Mouse (Mus musculus) heart, postnatal 25 days (tissue): ENCODE data around the gene Gabra4. TPM values are rescaled to one million over a fixed set of nuclear protein-coding genes. Genes with fewer than 3 reads are reported as not detected.

Experiments used
- DNase-seq: peaks from one replicate; pipeline ENCODE4 v3.0.0; 2022; ENCODE audit warnings: low spot score
- intact Hi-C: fragments of 180-260 bp; cut with DNase I; formaldehyde crosslinking; loops from one replicate; pipeline ENCODE4 v1.15.1; 2025
- total RNA-seq, 2 experiments: library from RNA; stranded (reverse); gene quantifications; 2 replicates each; pipeline ENCODE4 v1.2.3; 2021

The Gabra4 gene
- under 1 TPM in 1 of 2 experiments, not detected in 1; 0.11 TPM for total RNA-seq

GRCm38 (mm10) chr5:71658115-71658497 lies at the start of gene Gabra4:
Gene Gabra4, minus strand, starts transcription at chr5:71658308.
- DNase-seq: no peak
- intact Hi-C loops: no loop called here

- intact Hi-C loops: loop anchor here (10.0 kb wide), 1 partner anchor 196 kb away; no protein-coding TSS in a partner anchor
- no peak for DNase-seq
These were observed 43.1 kb upstream of the Gabra4 start for GRCm38 (mm10) chr5:71701273-71701614.

GRCm38 (mm10) chr5:71700468-71701272 lies 42.6 kb upstream of the Gabra4 start:
- intact Hi-C loops: loop anchor here (10.0 kb wide), 1 partner anchor 196 kb away; no protein-coding TSS in a partner anchor
- peak; percentile 1 for DNase-seq

GRCm38 (mm10) chr5:71699696-71700467 lies 41.8 kb upstream of the Gabra4 start:
- intact Hi-C loops: loop anchor here (10.0 kb wide), 1 partner anchor 195 kb away; no protein-coding TSS in a partner anchor
- DNase-seq: no peak

GRCm38 (mm10) chr5:71665593-71665992 lies 7.5 kb upstream of the Gabra4 start:
- intact Hi-C loops: loop anchor here (10.0 kb wide), 1 partner anchor 161 kb away; no protein-coding TSS in a partner anchor
- no peak for DNase-seq

GRCm38 (mm10) chr5:71657482-71658114 lies 510 bp downstream of the Gabra4 start, which contains the start of gene Gabrb1:
Gene Gabrb1, plus strand, starts transcription at chr5:71658113.
- no peak for DNase-seq
- intact Hi-C loops: no loop called here

GRCm38 (mm10) chr5:71656771-71657170 lies 1.3 kb downstream of the Gabra4 start:
- intact Hi-C loops: no loop called here
- DNase-seq: no peak

- DNase-seq: no peak
- intact Hi-C loops: no loop called here
These were observed 4.1 kb downstream of the Gabra4 start for GRCm38 (mm10) chr5:71654056-71654455.

- intact Hi-C loops: no loop called here
- no peak for DNase-seq
These were observed 10.0 kb downstream of the Gabra4 start for GRCm38 (mm10) chr5:71648108-71648507.

- no peak for DNase-seq
- intact Hi-C loops: no loop called here
These were observed 18.3 kb downstream of the Gabra4 start for GRCm38 (mm10) chr5:71639804-71640203.

- intact Hi-C loops: no loop called here
- DNase-seq: no peak
These were observed 30.3 kb downstream of the Gabra4 start for GRCm38 (mm10) chr5:71627820-71628219.

GRCm38 (mm10) chr5:71616734-71617133 lies 41.4 kb downstream of the Gabra4 start:
- no peak for DNase-seq
- intact Hi-C loops: no loop called here

- DNase-seq: no peak
- intact Hi-C loops: no loop called here
These were observed 43.8 kb downstream of the Gabra4 start for GRCm38 (mm10) chr5:71614311-71614710.

- DNase-seq: no peak
- intact Hi-C loops: no loop called here
These were observed 49.4 kb downstream of the Gabra4 start for GRCm38 (mm10) chr5:71608735-71609134.

- intact Hi-C loops: no loop called here
- no peak for DNase-seq
These were observed 51.2 kb downstream of the Gabra4 start for GRCm38 (mm10) chr5:71606907-71607306.

GRCm38 (mm10) chr5:71604128-71604690 lies 53.9 kb downstream of the Gabra4 start:
- DNase-seq: no peak
- intact Hi-C loops: no loop called here

GRCm38 (mm10) chr5:71595321-71595720 lies 62.8 kb downstream of the Gabra4 start:
- intact Hi-C loops: no loop called here
- DNase-seq: no peak

- intact Hi-C loops: no loop called here
- no peak for DNase-seq
These were observed 64.3 kb downstream of the Gabra4 start for GRCm38 (mm10) chr5:71593745-71594255.

GRCm38 (mm10) chr5:71571646-71572237 lies 86.4 kb downstream of the Gabra4 start:
- intact Hi-C loops: no loop called here
- no peak for DNase-seq

GRCm38 (mm10) chr5:71548079-71548478 lies 110.0 kb downstream of the Gabra4 start, which contains the start of gene Cox7b2:
Gene Cox7b2, minus strand, starts transcription at chr5:71548205.
- DNase-seq: no peak
- intact Hi-C loops: no loop called here
